Mouse (Mus musculus) stomach, embryonic 16.5 days (tissue): ENCODE measurements around the gene Olfr391-ps. TPM values are rescaled to one million over a fixed set of nuclear protein-coding genes. Genes with fewer than 3 reads are reported as not detected.

Source experiments
- ATAC-seq: fragments of 200-750 bp; cut with Nextera tagmentation; 2 replicates; pipeline ENCODE4 v1.8.0; 2017; ENCODE audit warnings: moderate number of reproducible peaks, moderate TSS enrichment; ENCODE audit not compliant: insufficient read depth, low FRiP score
- H3K27ac ChIP-seq: fragments of 300-500 bp; sonication (generic); 2 replicates; pipeline ENCODE4 v1.5.1; 2014; ENCODE audit warnings: low read length
- H3K27me3 ChIP-seq: fragments of 300-500 bp; sonication (generic); 2 replicates; pipeline ENCODE4 v1.6.1; 2014; ENCODE audit warnings: low read length, control low read depth, mixed read lengths; ENCODE audit not compliant: control insufficient read depth, insufficient read depth
- H3K36me3 ChIP-seq: fragments of 300-500 bp; sonication (generic); 2 replicates; pipeline ENCODE4 v1.6.1; 2014; ENCODE audit warnings: low read length; ENCODE audit not compliant: control insufficient read depth, insufficient read depth
- H3K4me1 ChIP-seq: fragments of 300-500 bp; sonication (generic); 2 replicates; pipeline ENCODE4 v1.6.1; 2014; ENCODE audit warnings: low read length, control low read depth, mixed read lengths; ENCODE audit not compliant: control insufficient read depth, insufficient read depth
- H3K4me2 ChIP-seq: fragments of 300-500 bp; sonication (generic); 2 replicates; pipeline ENCODE4 v1.6.1; 2014; ENCODE audit warnings: low read depth, low read length, mixed read lengths
- H3K4me3 ChIP-seq: fragments of 300-500 bp; sonication (generic); replicated peaks from 2 replicates; pipeline ENCODE4 v1.5.1; 2014; ENCODE audit warnings: mild to moderate bottlenecking, low read length
- H3K9ac ChIP-seq: fragments of 300-500 bp; sonication (generic); 2 replicates; pipeline ENCODE4 v1.6.1; 2014; ENCODE audit warnings: low read length
- H3K9me3 ChIP-seq: fragments of 300-500 bp; sonication (generic); replicated peaks from 2 replicates; pipeline ENCODE4 v1.6.1; 2016; ENCODE audit warnings: low read length, control low read depth; ENCODE audit not compliant: control insufficient read depth
- WGBS: fragments of 180-500 bp; shearing (Covaris S2); extraction: QIAGEN DNeasy Blood & Tissue Kit; methylation state at CpG from one replicate; pipeline ENCODE4 v1.1.7; 2014; 5-methylcytosine and 5-hydroxymethylcytosine counted together
- polyA plus RNA-seq: library from polyadenylated mRNA; unstranded; fragments of >200 nt; fragmentation: Nextera tagmentation; extraction: Ambion mirVana; gene quantifications from 2 replicates; pipeline ENCODE4 v1.2.1, GENCODE M21; 2015

The Olfr391-ps gene
- polyA plus RNA-seq = not detected in 2 replicates

GRCm38 (mm10) chr11:73802952-73803351 lies at the start of gene Olfr391-ps:
Olfr391-ps (minus strand) TSS chr11:73803052.
- 24% methylated on average over 1 of the region's 1 CpGs for WGBS
- Histone ChIP-seq H3K4me2 (no peak within 1 kb of the TSS), H3K27ac (no peak within 1 kb of the TSS), H3K4me1 (no peaks in the 10 kb centered on the region), H3K9ac (no peak within 1 kb of the TSS), H3K36me3 (no peaks in the 10 kb centered on the region), H3K27me3 (no peaks in the 10 kb centered on the region), H3K9me3 (no peaks in the 10 kb centered on the region), H3K4me3 (no peak within 1 kb of the TSS)
- no peak for ATAC-seq

- Histone ChIP-seq H3K27ac (no peak within 1 kb of the TSS), H3K4me1 (no peaks in the 10 kb centered on the region), H3K27me3 (no peaks in the 10 kb centered on the region), H3K36me3 (no peaks in the 10 kb centered on the region), H3K4me3 (no peak within 1 kb of the TSS), H3K9ac (no peak within 1 kb of the TSS), H3K4me2 (no peak within 1 kb of the TSS), H3K9me3 (no peaks in the 10 kb centered on the region)
- ATAC-seq = no peak
Observed at GRCm38 (mm10) chr11:73851354-73851753, 48.5 kb upstream of the Olfr391-ps start, which contains the start of gene Olfr393. Olfr393 (minus strand) TSS chr11:73851454.

- H3K4me2 ChIP-seq = no peak within 1 kb of the TSS
- no peak within 1 kb of the TSS for H3K27ac ChIP-seq
- no peaks in the 10 kb centered on the region for H3K4me1 ChIP-seq
- ATAC-seq = no peak
- no peaks in the 10 kb centered on the region for H3K36me3 ChIP-seq
- no peak within 1 kb of the TSS for H3K4me3 ChIP-seq
- 87% methylated on average over 1 of the region's 1 CpGs for WGBS
- H3K9ac ChIP-seq = no peak within 1 kb of the TSS
- no peaks in the 10 kb centered on the region for H3K27me3 ChIP-seq
- H3K9me3 ChIP-seq = no peaks in the 10 kb centered on the region
Observed at GRCm38 (mm10) chr11:73816949-73817348, 14.1 kb upstream of the Olfr391-ps start, which contains the start of gene Olfr392. Olfr392 (minus strand) TSS chr11:73817049.

- no peak for ATAC-seq
- no peak within 1 kb of the TSS for H3K4me3 ChIP-seq
- no peaks in the 10 kb centered on the region for H3K4me1 ChIP-seq
- H3K9me3 ChIP-seq = no peaks in the 10 kb centered on the region
- H3K27me3 ChIP-seq = no peaks in the 10 kb centered on the region
- no peak within 1 kb of the TSS for H3K27ac ChIP-seq
- H3K4me2 ChIP-seq = no peak within 1 kb of the TSS
- 55% methylated on average over 1 of the region's 1 CpGs for WGBS
- H3K36me3 ChIP-seq = no peaks in the 10 kb centered on the region
- no peak within 1 kb of the TSS for H3K9ac ChIP-seq
Observed at GRCm38 (mm10) chr11:73782664-73783063, 20.2 kb downstream of the Olfr391-ps start, which contains the start of gene Olfr390. Olfr390 (plus strand) TSS chr11:73782964.

GRCm38 (mm10) chr11:73780613-73781012 lies 22.2 kb downstream of the Olfr391-ps start, which contains the start of gene Olfr389:
Olfr389 (minus strand) TSS chr11:73780713.
- Histone ChIP-seq H3K4me3 (no peak within 1 kb of the TSS), H3K27me3 (no peaks in the 10 kb centered on the region), H3K9me3 (no peaks in the 10 kb centered on the region), H3K36me3 (no peaks in the 10 kb centered on the region), H3K4me1 (no peaks in the 10 kb centered on the region), H3K9ac (no peak within 1 kb of the TSS), H3K4me2 (no peak within 1 kb of the TSS), H3K27ac (no peak within 1 kb of the TSS)
- 87% methylated on average over 1 of the region's 1 CpGs for WGBS
- ATAC-seq = no peak

- H3K9ac ChIP-seq = no peak overlapping the region
- no peaks in the 10 kb centered on the region for H3K9me3 ChIP-seq
- no peaks in the 10 kb centered on the region for H3K36me3 ChIP-seq
- H3K4me3 ChIP-seq = no peak overlapping the region
- ATAC-seq = no peak
- H3K27me3 ChIP-seq = no peaks in the 10 kb centered on the region
- no peak overlapping the region for H3K4me2 ChIP-seq
- H3K4me1 ChIP-seq = no peaks in the 10 kb centered on the region
- H3K27ac ChIP-seq = no peak overlapping the region
Observed at GRCm38 (mm10) chr11:73759115-73759514, 43.7 kb downstream of the Olfr391-ps start.

Other genes starting within 250 kb of the Olfr391-ps start
- gene Olfr385, start 210.0 kb downstream of the Olfr391-ps start, polyA plus RNA-seq = not detected in 2 replicates
- not detected in 2 replicates for gene Olfr384, start 204.5 kb downstream of the Olfr391-ps start, polyA plus RNA-seq
- gene Zfp735, start 114.3 kb downstream of the Olfr391-ps start, polyA plus RNA-seq = not detected in 2 replicates
- not detected in 2 replicates for gene Olfr389, start 22.3 kb downstream of the Olfr391-ps start, polyA plus RNA-seq
- gene Olfr390, start 20.1 kb downstream of the Olfr391-ps start, polyA plus RNA-seq = not detected in 2 replicates
- not detected in 2 replicates for gene Olfr392, start 14.0 kb upstream of the Olfr391-ps start, polyA plus RNA-seq
- gene Olfr393, start 48.4 kb upstream of the Olfr391-ps start, polyA plus RNA-seq = not detected in 2 replicates
- gene Olfr394, start 87.7 kb upstream of the Olfr391-ps start, polyA plus RNA-seq = not detected in 2 replicates
- gene Olfr395, start 106.2 kb upstream of the Olfr391-ps start, polyA plus RNA-seq = not detected in 2 replicates
- not detected in 2 replicates for gene Olfr23, start 133.6 kb upstream of the Olfr391-ps start, polyA plus RNA-seq
- not detected in 2 replicates for gene Olfr397, start 157.8 kb upstream of the Olfr391-ps start, polyA plus RNA-seq
- not detected in 2 replicates for gene Olfr398, start 187.4 kb upstream of the Olfr391-ps start, polyA plus RNA-seq